Comparison of ENCODE assay signal across 8 mouse cellular contexts in the genomic region with DNA sequence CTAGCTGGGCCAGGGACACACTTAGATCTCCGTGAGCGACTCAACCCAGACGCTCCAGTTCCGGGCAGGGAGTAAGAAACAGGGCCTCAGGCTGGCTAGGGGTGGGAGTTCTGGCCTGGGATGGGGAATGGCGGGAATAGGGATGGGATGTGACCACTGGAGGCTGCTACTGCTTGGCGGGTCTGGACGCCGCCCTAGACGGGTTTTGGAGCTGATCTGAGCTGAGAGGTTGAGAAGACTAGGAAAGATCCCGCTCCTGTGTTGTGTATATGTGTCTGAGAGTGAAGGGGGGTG. TPM values are rescaled to one million over a fixed set of nuclear protein-coding genes. Genes with fewer than 3 reads are reported as not detected.
DNase-seq lines count a peak whose midpoint lies in the region; ATAC-seq lines count a peak whose summit lies in the region.

No protein-coding gene starts in this region.

- peak overlapping the region; percentile 53 for H3K4me3 ChIP-seq in kidney, embryonic 14.5 days (ENCODE audit: low read length)
- peak overlapping the region; percentile 71 for H3K4me3 ChIP-seq in embryonic facial prominence, embryonic 10.5 days
- peak overlapping the region; percentile 68 for H3K4me3 ChIP-seq in intestine, embryonic 15.5 days (replicated peaks)
- peak overlapping the region; percentile 52 for H3K4me3 ChIP-seq in midbrain, embryonic 15.5 days

- no peaks in the 10 kb centered on the region for H3K9me3 ChIP-seq in kidney, embryonic 14.5 days (ENCODE audit: control insufficient read depth, low read length)
- no peaks in the 10 kb centered on the region for H3K9me3 ChIP-seq in embryonic facial prominence, embryonic 10.5 days
- H3K9me3 ChIP-seq in intestine, embryonic 15.5 days, result no peaks in the 10 kb centered on the region
- H3K9me3 ChIP-seq in midbrain, embryonic 15.5 days, result no peaks in the 10 kb centered on the region

- H3K9ac ChIP-seq in kidney, embryonic 14.5 days (ENCODE audit: low read depth, low read length), result peak overlapping the region; percentile 79
- H3K9ac ChIP-seq in intestine, embryonic 15.5 days, result peak overlapping the region; percentile 80
- H3K9ac ChIP-seq in midbrain, embryonic 15.5 days, result peak overlapping the region; percentile 46

- peaks cover 27% of the 10 kb centered on the region for H3K36me3 ChIP-seq in kidney, embryonic 14.5 days (ENCODE audit: control insufficient read depth, insufficient read depth, low read length)
- peaks cover 32% of the 10 kb centered on the region for H3K36me3 ChIP-seq in embryonic facial prominence, embryonic 10.5 days (replicated peaks)
- peaks cover 10% of the 10 kb centered on the region; the same call in 1 of the 2 replicates for H3K36me3 ChIP-seq in intestine, embryonic 15.5 days
- no peaks in the 10 kb centered on the region for H3K36me3 ChIP-seq in midbrain, embryonic 15.5 days (replicated peaks)

- peak; percentile 22; the same call in 1 of the 2 replicates for ATAC-seq in kidney, embryonic 14.5 days (ENCODE audit: low FRiP score, low TSS enrichment)
- ATAC-seq in intestine, embryonic 15.5 days, result peak; percentile 19
- ATAC-seq in midbrain, embryonic 15.5 days (replicated peaks), result peak; percentile 27

- H3K27me3 ChIP-seq in kidney, embryonic 14.5 days (ENCODE audit: control insufficient read depth, insufficient read depth, low read length), result peaks cover 3% of the 10 kb centered on the region; the same call in 1 of the 2 replicates
- H3K27me3 ChIP-seq in embryonic facial prominence, embryonic 10.5 days (replicated peaks; ENCODE audit: low read depth, poor library complexity, severe bottlenecking), result peaks cover 32% of the 10 kb centered on the region
- H3K27me3 ChIP-seq in intestine, embryonic 15.5 days (replicated peaks), result no peaks in the 10 kb centered on the region
- H3K27me3 ChIP-seq in midbrain, embryonic 15.5 days (replicated peaks), result peaks cover 27% of the 10 kb centered on the region

- peak overlapping the region; percentile 83 for H3K4me2 ChIP-seq in kidney, embryonic 14.5 days (replicated peaks; ENCODE audit: low read depth, low read length)
- H3K4me2 ChIP-seq in intestine, embryonic 15.5 days (replicated peaks), result peak overlapping the region; percentile 80
- peak overlapping the region; percentile 97 for H3K4me2 ChIP-seq in midbrain, embryonic 15.5 days

- DNase-seq in kidney, adult 18-20 months, result no peak
- DNase-seq in embryonic facial prominence, embryonic 10.5 days (ENCODE audit: low spot score), result no peak
- no peak for DNase-seq in thymus, postnatal 10 days (ENCODE audit: low spot score in 2 of 2)
- no peak for DNase-seq in layer of hippocampus, adult 11-12 months (ENCODE audit: low spot score)
- DNase-seq in right cerebral cortex, postnatal 4 days, result no peak

- peak overlapping the region; percentile 65 for H3K27ac ChIP-seq in kidney, embryonic 14.5 days (ENCODE audit: low read depth, low read length)
- peak overlapping the region; percentile 90 for H3K27ac ChIP-seq in embryonic facial prominence, embryonic 10.5 days (replicated peaks)
- peak overlapping the region; percentile 90 for H3K27ac ChIP-seq in intestine, embryonic 15.5 days
- H3K27ac ChIP-seq in midbrain, embryonic 15.5 days, result no peak overlapping the region

- H3K4me1 ChIP-seq in kidney, embryonic 14.5 days (ENCODE audit: control insufficient read depth, insufficient read depth, low read length), result peaks cover 42% of the 10 kb centered on the region
- peaks cover 60% of the 10 kb centered on the region for H3K4me1 ChIP-seq in embryonic facial prominence, embryonic 10.5 days
- H3K4me1 ChIP-seq in intestine, embryonic 15.5 days (replicated peaks), result peaks cover 53% of the 10 kb centered on the region
- peaks cover 12% of the 10 kb centered on the region for H3K4me1 ChIP-seq in midbrain, embryonic 15.5 days

- WGBS in kidney, embryonic 14.5 days, result 3% methylated on average over 10 of the region's 10 CpGs
- 1% methylated on average over 10 of the region's 10 CpGs for WGBS in embryonic facial prominence, embryonic 10.5 days
- 2% methylated on average over 10 of the region's 10 CpGs for WGBS in intestine, embryonic 15.5 days
- 6% methylated on average over 10 of the region's 10 CpGs for WGBS in midbrain, embryonic 15.5 days

RNA-seq across cellular contexts. Expression of a gene that starts 1.1 kb away (rescaled TPM):
- polyA plus RNA-seq in kidney, embryonic 14.5 days (2014; fragmentation: Nextera tagmentation; extraction: Ambion mirVana), result 110 and 127 TPM in 2 replicates
- polyA plus RNA-seq in embryonic facial prominence, embryonic 10.5 days (2016; fragmentation: Nextera tagmentation; extraction: Ambion mirVana), result 120 and 121 TPM in 2 replicates
- polyA plus RNA-seq in intestine, embryonic 15.5 days (2015; fragmentation: Nextera tagmentation; extraction: Ambion mirVana), result 157 and 162 TPM in 2 replicates
- polyA plus RNA-seq in midbrain, embryonic 15.5 days (2015; fragmentation: Nextera tagmentation; extraction: Ambion mirVana), result 43.8 and 46.0 TPM in 2 replicates

RNA-seq across cellular contexts. Expression of a gene that starts 7.6 kb away (rescaled TPM):
- polyA plus RNA-seq in kidney, embryonic 14.5 days (2014; fragmentation: Nextera tagmentation; extraction: Ambion mirVana), result 0.09 and 0.24 TPM in 2 replicates
- polyA plus RNA-seq in embryonic facial prominence, embryonic 10.5 days (2016; fragmentation: Nextera tagmentation; extraction: Ambion mirVana), result 0.04 and 0.10 TPM in 2 replicates
- 0.08 TPM in 1 of 2 replicates, not detected in the other for polyA plus RNA-seq in intestine, embryonic 15.5 days (2015; fragmentation: Nextera tagmentation; extraction: Ambion mirVana)
- 0.05 and 0.10 TPM in 2 replicates for polyA plus RNA-seq in midbrain, embryonic 15.5 days (2015; fragmentation: Nextera tagmentation; extraction: Ambion mirVana)

RNA-seq across cellular contexts. Expression of a gene that starts 8.4 kb away (rescaled TPM):
- 3.5 and 5.3 TPM in 2 replicates for polyA plus RNA-seq in kidney, embryonic 14.5 days (2014; fragmentation: Nextera tagmentation; extraction: Ambion mirVana)
- polyA plus RNA-seq in embryonic facial prominence, embryonic 10.5 days (2016; fragmentation: Nextera tagmentation; extraction: Ambion mirVana), result 1.3 and 2.3 TPM in 2 replicates
- 2.9 and 4.5 TPM in 2 replicates for polyA plus RNA-seq in intestine, embryonic 15.5 days (2015; fragmentation: Nextera tagmentation; extraction: Ambion mirVana)
- polyA plus RNA-seq in midbrain, embryonic 15.5 days (2015; fragmentation: Nextera tagmentation; extraction: Ambion mirVana), result 0.59 and 0.93 TPM in 2 replicates

RNA-seq across cellular contexts. Expression of a gene that starts 29.1 kb away (rescaled TPM):
- polyA plus RNA-seq in kidney, embryonic 14.5 days (2014; fragmentation: Nextera tagmentation; extraction: Ambion mirVana), result 36.3 and 51.8 TPM in 2 replicates
- polyA plus RNA-seq in embryonic facial prominence, embryonic 10.5 days (2016; fragmentation: Nextera tagmentation; extraction: Ambion mirVana), result 38.0 and 46.4 TPM in 2 replicates
- polyA plus RNA-seq in intestine, embryonic 15.5 days (2015; fragmentation: Nextera tagmentation; extraction: Ambion mirVana), result 129 and 133 TPM in 2 replicates
- polyA plus RNA-seq in midbrain, embryonic 15.5 days (2015; fragmentation: Nextera tagmentation; extraction: Ambion mirVana), result 9.7 and 10.6 TPM in 2 replicates
